Mouse (Mus musculus) left cerebral cortex, adult 2 months (tissue): ENCODE data around the gene Rab8b. TPM values are rescaled to one million over a fixed set of nuclear protein-coding genes. Genes with fewer than 3 reads are reported as not detected.
"Not testable (repeated sequence)": the region's sequence is repeated elsewhere in the genome, so short reads cannot be mapped to it uniquely, and the experiment has no call there.

Experiments used
- DNase-seq, 2 experiments: peaks; one replicate each; pipeline ENCODE4 v3.0.0; 2021 to 2022; ENCODE audit warnings: low spot score in 2 of 2, mixed read lengths in 1 of 2; ENCODE audit errors: extremely low spot score in 1 of 2
- H3K27ac ChIP-seq: fragments of 200-600 bp; 2 replicates; pipeline ENCODE4 v1.8.1; 2022
- H3K4me3 ChIP-seq: fragments of 200-600 bp; 2 replicates; pipeline ENCODE4 v1.8.1; 2022
- CTCF ChIP-seq: fragments of 200-600 bp; IDR thresholded peaks from 2 replicates; pipeline ENCODE4 v1.8.1; 2022; ENCODE audit warnings: antibody characterized with exemption, mild to moderate bottlenecking, moderate library complexity
- intact Hi-C: fragments of 180-260 bp; cut with DNase I; formaldehyde crosslinking; loops from one replicate; pipeline ENCODE4 v1.15.1; 2025
- total RNA-seq, 2 experiments: library from RNA; stranded (reverse); gene quantifications; 2 replicates each; pipeline ENCODE4 v1.2.3; 2021

Rab8b gene
- total RNA-seq, 2 experiments from 2014 or later, result 30.7 to 32.1 TPM

DNA sequence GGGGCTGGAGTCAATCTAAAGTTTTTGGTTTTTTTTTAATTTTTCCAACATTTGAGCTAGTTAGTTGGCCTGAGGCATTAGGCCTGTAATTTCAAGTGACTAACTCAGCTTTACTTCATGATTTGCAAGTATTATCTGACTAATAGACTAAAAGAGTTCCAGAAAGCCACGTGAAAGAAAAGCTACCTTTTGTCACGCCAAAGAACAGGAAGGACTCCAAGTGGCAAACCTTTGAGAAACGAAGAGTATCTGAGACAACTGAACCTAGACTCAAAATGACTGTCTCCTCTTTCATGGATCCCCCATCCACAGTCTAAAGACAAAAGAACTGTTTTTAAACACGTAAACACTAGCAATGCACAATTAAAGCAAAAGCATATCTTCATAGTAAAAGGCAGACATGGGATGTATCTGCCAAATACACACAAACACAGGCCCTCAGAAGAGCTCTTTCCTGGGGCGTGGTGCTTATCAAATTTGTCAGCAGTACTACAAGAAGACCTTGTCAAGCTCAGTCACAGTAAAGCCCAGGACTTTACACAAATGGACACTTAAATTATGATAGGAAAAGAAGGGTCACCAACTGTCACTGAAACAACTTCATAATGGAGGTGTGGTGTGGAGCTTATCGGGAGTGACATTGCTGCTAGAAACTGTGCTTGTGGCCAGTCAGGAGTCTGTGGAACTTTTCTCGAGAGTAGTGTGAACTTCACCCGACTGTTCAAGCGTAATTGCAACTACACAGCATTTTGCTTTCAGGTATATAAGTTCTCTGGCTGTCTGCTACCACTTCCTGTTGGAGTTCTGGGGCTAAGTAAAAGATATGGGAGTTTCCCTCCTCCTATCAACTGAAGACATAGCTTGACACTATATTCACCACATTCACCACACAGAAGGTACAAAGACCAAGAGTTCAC, 3.4 kb downstream of the Rab8b start:
- TF ChIP-seq CTCF, result no peak
- intact Hi-C loops, result loop anchor here (5.0 kb wide), 1 partner anchor 79 kb away; no protein-coding TSS in a partner anchor
- DNase-seq, result no peak
- no peak overlapping the region for H3K4me3 ChIP-seq
- no peak overlapping the region for H3K27ac ChIP-seq

DNA sequence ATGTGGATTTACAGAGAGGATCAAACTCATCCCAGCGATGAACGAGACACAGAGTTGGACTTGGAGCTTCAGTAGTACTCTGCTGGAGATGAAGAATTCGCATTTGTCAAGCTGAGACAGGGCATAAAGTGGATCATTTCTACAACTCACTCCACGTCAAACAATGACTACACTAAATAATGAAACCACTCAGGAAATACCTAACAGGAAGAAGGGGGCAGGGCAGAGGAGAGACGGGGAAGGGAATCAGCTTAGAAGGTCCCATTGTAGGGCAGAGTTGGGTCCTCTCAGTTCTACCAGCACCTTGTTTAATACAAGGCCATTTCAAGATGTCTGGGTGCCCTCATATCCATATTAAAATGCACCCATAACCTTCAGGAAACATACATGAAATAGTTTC, 4.1 kb downstream of the Rab8b start:
- intact Hi-C loops, result loop anchor here (5.0 kb wide), 1 partner anchor 78 kb away; no protein-coding TSS in a partner anchor
- Histone ChIP-seq H3K4me3 (no peak overlapping the region), H3K27ac (no peak overlapping the region)
- no peak for DNase-seq
- no peak for TF ChIP-seq CTCF

DNA sequence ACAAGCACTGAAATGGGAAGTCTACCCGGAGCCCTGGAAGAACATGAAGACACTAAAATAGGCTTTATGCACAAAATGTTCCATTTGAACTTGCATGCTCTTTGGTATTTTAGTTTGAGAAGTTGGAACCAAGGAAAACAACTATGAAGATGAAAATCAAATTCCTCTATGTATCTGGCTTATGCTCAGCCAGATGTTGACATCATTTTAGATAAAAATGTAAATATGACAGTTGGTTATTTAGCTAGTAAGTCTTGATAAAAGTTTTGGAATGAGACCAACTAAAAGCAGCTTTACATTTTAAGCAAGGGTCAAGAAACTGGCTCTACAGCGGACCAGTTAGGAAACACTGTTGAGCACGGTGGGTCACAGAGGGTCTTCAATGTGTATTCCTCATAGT, 4.9 kb downstream of the Rab8b start:
- no peak for DNase-seq
- intact Hi-C loops, result no loop called here
- Histone ChIP-seq H3K27ac (no peak overlapping the region), H3K4me3 (no peak overlapping the region)
- no peak for TF ChIP-seq CTCF

DNA sequence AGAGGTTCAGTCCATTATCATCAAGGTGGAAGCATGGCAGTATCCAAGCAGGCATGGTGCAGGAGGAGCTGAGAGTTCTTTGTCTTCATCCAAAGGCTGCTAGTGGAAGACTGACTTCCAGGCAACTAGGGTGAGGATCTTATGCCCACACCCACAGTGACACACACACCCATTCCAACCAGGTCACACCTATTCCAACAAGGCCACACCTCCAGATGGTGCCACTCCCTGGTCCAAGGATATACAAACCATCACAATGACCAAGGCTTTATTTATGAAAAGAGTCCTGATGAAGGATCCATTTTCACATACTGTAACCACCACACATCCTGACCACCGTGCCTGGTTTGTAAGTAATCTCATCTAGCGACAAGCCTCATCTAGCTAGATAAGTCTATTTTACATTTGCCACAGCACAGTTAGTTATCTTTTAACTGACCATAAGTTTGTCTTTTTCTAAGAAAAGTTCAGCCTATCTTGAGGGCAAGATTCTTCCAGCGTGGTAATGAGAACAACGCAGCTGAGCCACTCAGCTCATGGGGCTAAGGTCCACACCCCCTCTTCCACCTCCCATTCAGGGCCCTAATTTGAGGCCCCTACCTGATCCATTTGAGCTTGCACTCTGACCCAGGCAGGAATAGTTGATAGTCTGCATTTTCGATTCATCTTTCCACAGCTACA, 6.1 kb downstream of the Rab8b start:
- DNase-seq, H3K27ac ChIP-seq, H3K4me3 ChIP-seq, intact Hi-C loops: not testable (repeated sequence)

DNA sequence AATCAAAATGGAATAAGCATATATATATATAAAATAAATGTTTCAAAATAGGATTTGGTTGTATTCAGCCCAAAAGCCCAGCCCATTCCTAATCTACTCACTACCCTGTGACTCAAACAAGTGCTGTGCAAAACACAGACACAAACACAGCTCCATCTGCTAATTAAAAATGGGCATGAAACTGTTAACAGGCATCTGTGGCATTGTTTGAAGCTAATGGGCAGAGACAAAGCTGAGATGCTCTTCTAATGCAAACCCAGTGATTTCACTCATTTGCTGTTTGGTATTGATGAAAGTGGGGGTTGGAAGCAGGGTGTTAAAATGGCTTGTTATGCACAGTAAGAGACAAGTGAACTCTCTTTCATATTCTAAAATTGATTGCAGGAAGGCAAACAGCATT, 7.2 kb downstream of the Rab8b start:
- intact Hi-C loops, result no loop called here
- Histone ChIP-seq H3K4me3 (no peak overlapping the region), H3K27ac (no peak overlapping the region)
- TF ChIP-seq CTCF, result no peak
- DNase-seq, result no peak

DNA sequence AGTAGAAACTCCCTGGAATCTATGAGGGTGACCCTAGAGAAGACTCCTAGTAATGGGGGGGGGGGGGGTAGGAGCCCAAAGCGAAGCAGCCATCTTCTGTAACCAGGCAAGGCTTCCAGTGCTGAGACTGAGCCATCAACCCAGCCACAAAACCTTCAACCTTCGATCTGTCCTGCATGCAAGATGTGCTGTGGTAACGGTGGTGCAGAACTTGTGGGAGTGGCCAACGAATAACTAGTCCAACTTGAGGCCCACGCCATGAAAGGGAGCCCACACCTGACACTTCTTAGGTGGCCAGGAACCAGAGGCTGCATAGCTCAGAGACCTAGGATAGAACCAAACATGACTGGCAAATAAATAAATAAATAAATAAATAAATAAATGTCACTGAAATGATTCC, 8.8 kb downstream of the Rab8b start:
- Histone ChIP-seq H3K4me3 (no peak overlapping the region), H3K27ac (no peak overlapping the region)
- intact Hi-C loops, result no loop called here
- DNase-seq, result no peak
- no peak for TF ChIP-seq CTCF

DNA sequence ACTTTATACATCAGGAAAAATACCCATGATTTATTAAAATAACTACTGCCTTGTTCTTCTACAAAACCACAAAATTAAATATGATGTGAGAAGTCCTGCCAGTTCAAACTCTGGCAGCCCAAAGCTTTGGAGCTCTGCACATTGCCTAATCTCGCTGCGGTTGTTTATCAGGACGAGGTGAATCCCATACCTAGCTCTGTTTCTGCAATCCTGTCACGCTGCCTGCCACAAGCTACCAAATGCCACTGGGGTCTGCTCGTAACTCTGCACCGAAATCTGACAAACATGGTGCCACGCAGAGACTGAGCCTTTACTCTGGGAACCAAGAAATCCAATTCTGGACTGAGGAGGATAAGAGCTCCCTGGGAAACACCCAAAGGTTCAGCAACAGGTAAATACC, 9.6 kb downstream of the Rab8b start:
- intact Hi-C loops, result no loop called here
- no peak for TF ChIP-seq CTCF
- no peak for DNase-seq
- Histone ChIP-seq H3K27ac (no peak overlapping the region), H3K4me3 (no peak overlapping the region)

DNA sequence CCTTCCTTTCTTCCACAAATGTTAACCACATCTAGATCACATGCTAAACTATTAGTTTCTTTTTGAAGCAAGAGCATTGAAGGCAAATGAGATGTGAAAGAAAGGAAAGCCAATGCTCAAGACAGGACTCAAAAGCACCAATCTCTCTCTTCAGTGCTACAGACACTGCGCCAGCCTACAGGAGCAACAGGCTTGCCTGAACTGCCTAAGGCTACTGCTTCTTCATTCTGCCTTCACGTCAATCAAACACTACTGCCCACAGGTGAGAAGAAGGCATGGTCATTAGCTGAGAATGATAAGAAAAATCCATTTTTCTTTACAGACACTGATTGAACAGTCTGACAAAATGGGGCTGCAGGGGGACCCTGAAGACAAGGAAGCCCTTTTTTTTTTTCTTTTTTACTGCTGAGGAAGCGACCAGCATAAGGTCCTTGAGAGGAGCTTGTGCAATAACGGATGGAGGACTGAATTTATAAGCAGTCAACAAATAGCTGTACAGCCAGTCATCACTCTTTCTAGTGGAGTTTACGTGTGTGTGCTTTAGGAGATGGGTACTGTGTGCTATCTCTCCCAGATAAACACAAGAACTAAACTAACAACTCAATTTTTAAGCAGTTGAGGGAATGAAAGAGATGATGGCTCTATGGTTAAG, 11.6 kb downstream of the Rab8b start:
- TF ChIP-seq CTCF, result no peak
- Histone ChIP-seq H3K4me3 (no peak overlapping the region), H3K27ac (no peak overlapping the region)
- intact Hi-C loops, result no loop called here
- DNase-seq, result no peak

DNA sequence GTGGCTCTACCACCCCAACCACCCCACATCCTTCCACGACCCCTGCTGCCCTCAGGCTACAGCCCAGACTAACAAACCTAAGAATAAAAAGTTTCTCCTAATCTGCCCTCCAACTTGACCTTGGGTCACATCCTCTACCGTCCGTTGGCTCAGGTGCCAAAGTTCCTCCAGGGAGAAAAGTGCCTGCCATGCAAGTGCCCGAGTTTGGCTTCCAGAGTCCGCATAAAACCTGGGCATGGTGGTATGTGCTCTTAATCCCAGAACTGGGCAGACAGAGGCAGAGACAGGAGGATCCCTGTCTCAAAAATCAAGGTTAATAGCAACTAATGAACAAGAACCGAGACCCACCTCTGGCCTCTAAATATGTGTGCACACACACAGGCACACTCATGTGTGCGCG, 12.4 kb downstream of the Rab8b start:
- Histone ChIP-seq H3K4me3 (no peak overlapping the region), H3K27ac (no peak overlapping the region)
- DNase-seq, result no peak
- TF ChIP-seq CTCF, result no peak
- intact Hi-C loops, result no loop called here

DNA sequence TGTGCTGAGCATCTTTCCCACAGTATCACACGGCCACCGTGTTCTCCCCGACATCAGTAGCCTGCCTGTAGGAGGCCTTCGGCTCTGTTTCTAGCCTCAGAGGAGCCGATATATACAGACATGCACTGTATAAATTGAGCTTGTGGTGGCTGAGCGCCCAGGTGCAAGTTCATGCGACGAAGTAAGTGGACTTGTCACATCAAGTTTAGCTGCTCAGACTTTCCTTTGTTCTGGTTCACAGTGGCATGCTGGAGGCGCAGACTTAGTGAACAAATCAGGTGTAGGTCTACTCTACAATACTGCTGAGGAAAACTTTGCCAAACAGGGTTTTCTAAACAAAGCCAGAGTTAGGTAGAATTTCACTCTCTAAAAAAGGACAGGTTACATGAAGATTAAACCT, 13.5 kb downstream of the Rab8b start:
- H3K4me3 ChIP-seq, result no peak overlapping the region
- DNase-seq, result no peak
- intact Hi-C loops, result no loop called here
- H3K27ac ChIP-seq, result no peak overlapping the region
- no peak for TF ChIP-seq CTCF

DNA sequence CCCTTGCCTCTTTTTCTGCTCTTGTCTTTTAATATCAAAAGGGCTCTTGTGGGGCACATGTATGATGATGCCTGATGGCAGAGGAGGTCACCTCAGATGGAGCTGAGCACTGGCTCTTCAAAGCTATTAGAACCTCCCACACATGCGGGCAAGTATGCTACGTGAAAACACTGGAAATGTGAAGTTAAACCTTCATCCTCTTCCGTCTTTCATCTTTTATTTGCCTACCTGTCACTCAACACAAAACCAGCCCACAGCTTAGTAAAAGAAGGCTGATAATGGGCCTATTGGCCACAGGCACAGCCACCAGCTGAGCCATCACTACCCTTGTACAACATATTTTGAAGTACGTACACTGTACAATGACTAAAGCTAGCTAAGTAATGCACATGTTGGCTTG, 20.0 kb downstream of the Rab8b start:
- no peak overlapping the region for H3K27ac ChIP-seq
- intact Hi-C loops, result no loop called here
- no peak for DNase-seq
- H3K4me3 ChIP-seq, result no peak overlapping the region
- no peak for TF ChIP-seq CTCF

DNA sequence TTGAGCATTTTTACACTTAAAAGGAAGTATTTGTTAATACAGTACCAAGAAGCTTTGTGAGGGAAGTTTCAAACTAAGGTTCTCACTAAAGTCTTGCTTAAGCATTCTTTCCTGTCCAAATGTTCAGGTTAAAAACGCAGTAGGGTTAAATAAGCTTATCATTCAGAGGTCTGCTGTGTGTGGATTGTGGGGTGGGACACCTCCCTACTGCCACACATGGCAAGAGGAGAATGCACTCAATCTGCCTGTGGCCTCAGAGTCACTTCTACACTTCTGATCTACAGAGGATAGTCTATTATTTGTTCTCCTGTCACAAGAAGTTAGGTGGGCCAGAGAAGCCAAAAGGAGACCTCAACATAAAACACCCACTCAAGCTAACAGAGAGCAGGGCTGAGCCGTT, 20.4 kb downstream of the Rab8b start:
- Histone ChIP-seq H3K27ac (no peak overlapping the region), H3K4me3 (no peak overlapping the region)
- TF ChIP-seq CTCF, result no peak
- intact Hi-C loops, result no loop called here
- DNase-seq, result no peak
